Mouse (Mus musculus) intestine, embryonic 16.5 days (tissue): ENCODE measurements around the gene Il1rn. TPM values are rescaled to one million over a fixed set of nuclear protein-coding genes. Genes with fewer than 3 reads are reported as not detected.

Source experiments
- ATAC-seq: fragments of 200-750 bp; cut with Nextera tagmentation; 2 replicates; pipeline ENCODE4 v1.8.0; 2017; ENCODE audit warnings: moderate TSS enrichment, moderate library complexity
- H3K27ac ChIP-seq: fragments of 300-500 bp; sonication (generic); 2 replicates; pipeline ENCODE4 v1.5.1; 2014; ENCODE audit warnings: mild to moderate bottlenecking, low read length
- H3K27me3 ChIP-seq: fragments of 300-500 bp; sonication (generic); replicated peaks from 2 replicates; pipeline ENCODE4 v1.6.1; 2014; ENCODE audit warnings: low read length, control low read depth, mixed read lengths; ENCODE audit not compliant: control insufficient read depth, insufficient read depth
- H3K36me3 ChIP-seq: fragments of 300-500 bp; sonication (generic); 2 replicates; pipeline ENCODE4 v1.6.1; 2014; ENCODE audit warnings: low read length, control low read depth; ENCODE audit not compliant: control insufficient read depth, insufficient read depth
- H3K4me1 ChIP-seq: fragments of 300-500 bp; sonication (generic); 2 replicates; pipeline ENCODE4 v1.6.1; 2014; ENCODE audit warnings: low read length, control low read depth, mixed read lengths; ENCODE audit not compliant: control insufficient read depth, insufficient read depth
- H3K4me2 ChIP-seq: fragments of 300-500 bp; sonication (generic); 2 replicates; pipeline ENCODE4 v1.6.1; 2014; ENCODE audit warnings: low read depth, low read length, control low read depth
- H3K4me3 ChIP-seq: fragments of 300-500 bp; sonication (generic); 2 replicates; pipeline ENCODE4 v1.5.1; 2014; ENCODE audit warnings: mild to moderate bottlenecking, low read length
- H3K9ac ChIP-seq: fragments of 300-500 bp; sonication (generic); 2 replicates; pipeline ENCODE4 v1.6.1; 2014; ENCODE audit warnings: low read depth, low read length
- H3K9me3 ChIP-seq: fragments of 300-500 bp; sonication (generic); 2 replicates; pipeline ENCODE4 v1.6.1; 2016; ENCODE audit warnings: low read length, control low read depth; ENCODE audit not compliant: control insufficient read depth
- WGBS: fragments of 180-500 bp; shearing (Covaris S2); extraction: QIAGEN DNeasy Blood & Tissue Kit; methylation state at CpG from one replicate; pipeline ENCODE4 v1.1.7; 2014; 5-methylcytosine and 5-hydroxymethylcytosine counted together
- polyA plus RNA-seq: library from polyadenylated mRNA; unstranded; fragments of >200 nt; fragmentation: Nextera tagmentation; extraction: Ambion mirVana; gene quantifications from 2 replicates; pipeline ENCODE4 v1.2.1, GENCODE M21; 2015

The Il1rn gene
- polyA plus RNA-seq, 1 experiment from 2014 or later, result 1.2 TPM

DNA sequence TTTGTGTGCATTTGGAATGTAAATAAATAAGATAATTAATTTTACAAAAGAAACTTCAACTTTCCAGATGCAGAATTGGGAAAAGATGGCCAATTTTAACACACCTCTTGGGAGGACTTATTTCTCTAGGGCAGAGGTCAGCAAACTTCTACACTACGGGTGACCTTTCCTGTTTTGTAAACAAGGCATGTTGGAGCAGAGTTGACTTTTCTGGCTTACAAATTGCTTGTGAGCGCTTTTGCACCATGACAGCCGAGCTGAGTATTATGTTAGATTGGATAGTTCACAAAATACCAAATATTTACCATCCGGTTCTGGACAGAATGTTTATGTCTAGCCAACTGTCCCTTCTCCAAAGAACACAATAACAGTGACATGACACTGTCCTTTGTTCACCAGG, 8.0 kb downstream of the Il1rn start:
- WGBS, result 50% methylated on average over 4 of the region's 4 CpGs
- no peak overlapping the region for H3K9ac ChIP-seq
- H3K27me3 ChIP-seq, result no peaks in the 10 kb centered on the region
- no peaks in the 10 kb centered on the region for H3K36me3 ChIP-seq
- H3K4me1 ChIP-seq, result no peaks in the 10 kb centered on the region
- H3K9me3 ChIP-seq, result no peaks in the 10 kb centered on the region
- H3K27ac ChIP-seq, result no peak overlapping the region
- no peak overlapping the region for H3K4me3 ChIP-seq
- H3K4me2 ChIP-seq, result no peak overlapping the region
- no peak for ATAC-seq

DNA sequence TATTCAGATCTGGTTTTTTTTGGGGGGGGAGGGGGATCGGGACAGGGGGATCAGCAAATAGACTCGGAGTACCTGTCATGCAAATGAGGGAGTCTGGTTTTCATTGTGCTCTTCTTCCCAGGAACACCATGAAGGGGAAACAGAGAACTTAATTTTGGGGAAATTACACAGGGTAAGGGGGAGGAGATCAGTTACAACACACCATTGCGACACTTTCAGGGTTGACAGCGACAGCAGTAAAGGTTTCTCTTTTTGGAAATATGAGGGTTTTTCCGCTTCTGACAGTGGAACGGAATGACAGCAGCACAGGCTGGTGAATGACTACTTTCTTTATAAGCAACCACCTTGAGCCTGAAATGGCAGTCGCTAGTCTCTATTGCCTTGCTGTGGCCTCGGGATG, 8.4 kb downstream of the Il1rn start:
- no peak for ATAC-seq
- H3K9ac ChIP-seq, result no peak overlapping the region
- no peak overlapping the region for H3K4me2 ChIP-seq
- H3K4me1 ChIP-seq, result no peaks in the 10 kb centered on the region
- no peaks in the 10 kb centered on the region for H3K36me3 ChIP-seq
- H3K4me3 ChIP-seq, result no peak overlapping the region
- no peaks in the 10 kb centered on the region for H3K9me3 ChIP-seq
- H3K27ac ChIP-seq, result no peak overlapping the region
- 74% methylated on average over 8 of the region's 8 CpGs for WGBS
- no peaks in the 10 kb centered on the region for H3K27me3 ChIP-seq

DNA sequence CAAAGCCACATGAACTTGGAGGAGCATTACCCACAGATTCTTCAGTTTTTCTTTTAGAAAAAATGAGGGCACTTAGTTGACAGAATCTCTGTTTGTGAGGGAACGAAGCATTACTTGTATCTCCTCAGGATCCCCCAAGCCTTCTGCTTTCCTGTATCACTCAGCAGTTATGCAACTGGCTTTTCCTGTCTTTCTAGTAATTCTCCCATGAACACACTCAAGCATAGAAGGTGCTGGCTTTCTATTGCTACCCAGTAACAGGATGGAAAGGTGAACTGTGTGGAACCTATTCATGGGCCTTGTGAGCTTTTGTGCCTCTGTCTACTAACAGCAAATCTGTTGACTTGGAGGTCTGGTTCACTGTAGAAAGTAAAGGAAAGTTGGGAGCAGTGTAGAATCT, 11.3 kb downstream of the Il1rn start:
- 79% methylated on average over 1 of the region's 1 CpGs for whole genome bisulfite sequencing

DNA sequence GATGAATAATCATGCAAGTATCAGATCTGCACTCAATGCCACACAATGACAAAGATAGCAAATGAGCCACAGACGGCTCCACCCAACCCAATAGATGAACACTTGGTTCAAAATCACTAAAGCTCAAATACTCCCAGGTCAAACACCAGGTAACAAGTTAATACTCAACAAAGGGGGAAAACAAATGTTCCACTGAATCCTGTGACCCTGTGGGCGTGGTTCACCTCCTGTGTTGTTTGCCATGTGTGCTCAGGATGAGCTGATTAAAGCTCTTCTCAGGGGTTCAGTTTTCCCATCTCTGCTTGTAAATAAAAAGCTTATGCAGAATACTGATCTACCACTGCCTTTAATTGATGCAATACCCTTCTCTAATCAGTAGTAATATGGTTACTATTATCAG, 14.5 kb downstream of the Il1rn start:
- ATAC-seq, result no peak
- H3K27ac ChIP-seq, result no peak overlapping the region
- H3K4me2 ChIP-seq, result no peak overlapping the region
- 67% methylated on average over 2 of the region's 2 CpGs for WGBS
- H3K9ac ChIP-seq, result no peak overlapping the region
- H3K27me3 ChIP-seq, result no peaks in the 10 kb centered on the region
- no peaks in the 10 kb centered on the region for H3K36me3 ChIP-seq
- no peaks in the 10 kb centered on the region for H3K4me1 ChIP-seq
- no peaks in the 10 kb centered on the region for H3K9me3 ChIP-seq
- no peak overlapping the region for H3K4me3 ChIP-seq

More for the DNA sequence above, 11.3 kb downstream of the Il1rn start:
- ATAC-seq, result no peak
- no peak overlapping the region for H3K4me3 ChIP-seq
- H3K27me3 ChIP-seq, result no peaks in the 10 kb centered on the region
- H3K36me3 ChIP-seq, result no peaks in the 10 kb centered on the region
- no peak overlapping the region for H3K27ac ChIP-seq
- no peaks in the 10 kb centered on the region for H3K9me3 ChIP-seq
- no peak overlapping the region for H3K4me2 ChIP-seq
- H3K9ac ChIP-seq, result no peak overlapping the region
- no peaks in the 10 kb centered on the region for H3K4me1 ChIP-seq

DNA sequence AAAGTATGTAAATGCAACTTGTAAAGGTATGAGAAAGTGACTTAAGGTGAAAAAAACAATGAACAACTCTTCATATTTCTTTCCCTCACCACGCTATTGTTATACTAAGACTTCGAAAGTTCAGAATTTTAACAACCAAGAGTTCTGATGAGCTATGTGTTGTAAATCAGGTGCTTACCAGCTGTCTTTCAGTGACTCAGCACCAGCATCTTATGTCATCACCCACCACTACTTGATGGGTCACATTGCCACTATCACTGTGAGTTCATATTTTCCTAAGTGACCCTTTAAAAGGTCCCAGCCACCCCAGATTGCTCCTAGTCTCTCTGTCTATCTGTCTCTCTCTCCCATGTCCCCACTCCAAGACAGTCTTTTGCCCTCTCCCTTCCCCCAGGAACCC, 16.4 kb downstream of the Il1rn start:
- Histone ChIP-seq H3K27ac (no peak overlapping the region), H3K4me3 (no peak overlapping the region), H3K4me1 (no peaks in the 10 kb centered on the region), H3K9ac (no peak overlapping the region), H3K36me3 (no peaks in the 10 kb centered on the region), H3K27me3 (no peaks in the 10 kb centered on the region), H3K4me2 (no peak overlapping the region), H3K9me3 (no peaks in the 10 kb centered on the region)
- WGBS, result 89% methylated on average over 2 of the region's 2 CpGs
- no peak for ATAC-seq

DNA sequence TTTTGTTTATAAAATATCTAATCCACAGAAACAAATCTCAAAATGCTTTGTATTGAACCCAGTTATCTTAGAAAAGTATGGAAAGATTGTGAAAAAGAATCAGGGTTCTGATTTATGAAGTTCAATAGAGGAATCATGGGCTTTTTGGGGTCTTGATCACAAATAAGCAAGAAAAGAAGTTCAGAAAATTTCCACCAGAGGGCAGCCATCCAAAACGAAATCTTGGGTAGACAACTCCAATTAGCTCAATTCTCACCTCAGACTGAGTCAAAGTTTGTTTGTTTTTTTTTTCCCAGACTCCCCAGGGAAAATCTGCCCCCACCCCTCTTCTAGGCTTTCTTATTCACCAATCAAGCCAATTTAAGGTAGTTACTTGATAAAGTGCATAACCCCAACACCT, 21.0 kb downstream of the Il1rn start:
- Histone ChIP-seq H3K36me3 (no peaks in the 10 kb centered on the region), H3K4me3 (no peak overlapping the region), H3K9ac (no peak overlapping the region), H3K9me3 (no peaks in the 10 kb centered on the region), H3K4me1 (no peaks in the 10 kb centered on the region), H3K27ac (no peak overlapping the region), H3K4me2 (no peak overlapping the region), H3K27me3 (no peaks in the 10 kb centered on the region)
- WGBS, result 14% methylated on average over 1 of the region's 1 CpGs
- ATAC-seq, result no peak

DNA sequence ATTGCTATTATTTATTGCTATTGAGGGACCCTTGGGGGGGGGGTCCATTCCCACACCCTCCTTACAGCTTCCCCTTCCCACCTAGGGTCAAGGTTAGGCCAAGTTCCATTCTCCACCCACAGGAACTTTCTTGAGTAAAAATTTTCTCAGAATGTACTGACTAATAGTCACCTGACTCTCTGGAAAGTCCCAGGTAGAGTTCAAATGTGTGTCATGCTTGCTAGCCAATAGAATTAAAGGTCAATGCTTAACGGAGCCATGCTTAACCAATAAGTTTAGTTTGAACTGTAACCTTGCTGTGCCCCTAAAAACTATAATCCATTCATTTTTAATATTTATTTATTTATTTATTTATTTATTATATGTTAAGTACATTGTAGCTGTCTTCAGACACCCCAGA, 22.7 kb downstream of the Il1rn start:
- no peaks in the 10 kb centered on the region for H3K36me3 ChIP-seq
- no peaks in the 10 kb centered on the region for H3K9me3 ChIP-seq
- WGBS, result 86% methylated on average over 1 of the region's 1 CpGs
- no peak overlapping the region for H3K4me3 ChIP-seq
- no peaks in the 10 kb centered on the region for H3K4me1 ChIP-seq
- no peaks in the 10 kb centered on the region for H3K27me3 ChIP-seq
- H3K4me2 ChIP-seq, result no peak overlapping the region
- H3K9ac ChIP-seq, result no peak overlapping the region
- ATAC-seq, result no peak
- H3K27ac ChIP-seq, result no peak overlapping the region

DNA sequence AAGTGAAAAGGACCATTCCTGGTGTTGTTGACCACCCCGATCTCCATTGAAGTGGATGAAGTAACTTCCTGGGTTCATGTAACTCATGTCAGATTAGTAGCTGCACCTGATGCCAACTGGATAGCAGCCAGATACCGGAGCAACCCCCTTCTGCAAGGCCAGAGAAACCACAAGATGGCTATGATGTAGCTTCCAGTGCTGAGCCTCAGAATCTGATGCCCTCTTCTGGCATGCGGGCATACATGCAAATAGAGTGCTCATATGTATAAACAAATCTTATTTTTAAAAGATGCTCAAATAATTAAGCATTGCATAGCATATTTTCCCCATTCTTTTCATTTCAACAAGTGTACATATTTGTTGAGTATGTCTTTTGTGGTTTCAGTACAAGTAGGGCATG, 27.2 kb downstream of the Il1rn start:
- Histone ChIP-seq H3K9me3 (no peaks in the 10 kb centered on the region), H3K4me1 (peaks cover 5% of the 10 kb centered on the region; the same call in 1 of the 2 replicates), H3K36me3 (no peaks in the 10 kb centered on the region), H3K27me3 (no peaks in the 10 kb centered on the region), H3K9ac (no peak overlapping the region), H3K4me3 (no peak overlapping the region), H3K27ac (no peak overlapping the region), H3K4me2 (no peak overlapping the region)
- WGBS, result 70% methylated on average over 3 of the region's 3 CpGs
- no peak for ATAC-seq

DNA sequence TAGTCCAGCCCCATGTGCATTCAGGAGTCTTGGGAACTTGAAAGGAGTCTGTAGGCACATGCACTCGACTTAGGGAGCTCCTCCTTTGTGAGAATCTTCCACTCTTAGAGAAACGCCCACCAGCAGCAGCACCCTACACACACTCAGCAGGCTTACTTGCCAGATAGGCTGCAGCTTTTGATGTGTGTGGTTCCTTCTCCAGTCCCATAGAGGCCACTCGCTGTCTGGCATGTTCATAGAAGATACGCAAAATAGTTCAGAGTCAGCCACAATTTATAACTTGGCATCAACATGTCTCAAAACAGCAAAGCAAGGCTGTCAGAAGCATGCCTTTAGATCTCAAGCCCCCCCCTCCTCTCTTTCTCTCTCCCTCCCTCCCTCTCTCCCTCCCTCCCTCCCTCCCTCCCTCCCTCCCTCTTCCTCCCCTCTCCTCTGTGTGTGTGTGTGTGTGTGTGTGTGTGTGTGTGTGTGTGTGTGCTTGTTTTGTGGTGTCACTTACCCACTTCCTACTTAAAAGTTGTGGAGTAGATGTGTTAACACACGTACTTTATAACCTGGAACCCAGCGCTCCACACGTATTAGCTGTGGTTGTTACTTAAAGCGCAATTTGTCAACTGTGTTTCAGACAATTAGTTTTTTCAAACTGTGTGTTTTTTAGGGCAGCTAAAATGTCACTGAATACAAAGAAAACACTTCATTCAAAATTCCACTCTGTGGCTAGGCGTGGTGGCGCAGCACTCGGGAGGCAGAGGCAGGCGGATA, 29.7 kb downstream of the Il1rn start:
- no peak overlapping the region for H3K27ac ChIP-seq
- no peak for ATAC-seq
- H3K36me3 ChIP-seq, result no peaks in the 10 kb centered on the region
- H3K27me3 ChIP-seq, result no peaks in the 10 kb centered on the region
- H3K9me3 ChIP-seq, result no peaks in the 10 kb centered on the region
- H3K4me2 ChIP-seq, result no peak overlapping the region
- peaks cover 5% of the 10 kb centered on the region; the same call in 1 of the 2 replicates for H3K4me1 ChIP-seq
- no peak overlapping the region for H3K9ac ChIP-seq
- 72% methylated on average over 12 of the region's 12 CpGs for WGBS
- no peak overlapping the region for H3K4me3 ChIP-seq
